Mouse (Mus musculus): ENCODE data around the gene Fbxl18. TPM values are rescaled to one million over a fixed set of nuclear protein-coding genes. Genes with fewer than 3 reads are reported as not detected.

Fbxl18 gene
- total and polyA plus RNA-seq, 3 experiments = 4.6 to 7.4 TPM; not detected in 1

DNA sequence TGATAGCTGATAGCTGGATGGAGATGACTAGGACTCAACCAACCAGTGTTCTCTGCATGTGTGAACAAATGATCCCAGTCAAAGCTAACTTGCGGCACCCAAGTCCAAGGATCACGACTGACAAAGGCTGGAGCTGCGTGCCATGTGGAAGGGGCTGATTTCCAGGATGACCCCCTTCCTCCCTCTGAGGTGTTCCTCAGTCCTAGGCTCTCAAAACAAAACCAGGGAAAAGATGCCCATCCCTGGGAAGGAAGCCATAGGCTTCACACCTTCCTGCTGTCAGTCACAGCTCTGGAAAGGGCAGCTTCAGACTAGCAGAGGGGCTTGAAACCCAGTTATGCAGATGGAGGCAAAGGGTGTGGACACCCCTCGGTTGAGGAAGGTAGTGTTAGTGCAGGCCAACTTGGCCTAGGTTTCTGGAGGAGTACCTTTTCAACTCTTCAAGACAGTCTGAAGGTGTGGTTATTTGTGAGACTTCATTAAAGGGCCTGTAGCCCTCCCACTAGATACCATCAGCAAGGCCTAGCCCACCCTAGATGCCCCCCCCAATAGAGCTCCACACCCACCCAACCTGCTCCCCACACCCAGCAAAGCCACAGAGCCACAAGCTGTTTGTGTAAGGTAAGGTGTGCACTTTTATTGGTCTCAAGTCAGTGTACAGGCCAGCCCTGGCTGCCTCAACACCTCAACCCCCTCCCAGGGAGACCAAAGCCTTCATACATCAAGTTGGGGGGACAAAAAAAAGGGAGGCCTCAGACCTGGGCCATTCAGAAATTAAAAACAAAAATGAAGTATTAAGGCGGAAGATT, 7.5 kb upstream of the Fbxl18 start:
- TF ChIP-seq POLR2AphosphoS2 (IDR thresholded peaks at IDR 0.05; ENCODE audit: low read length) = peak; percentile 89
- no peak for TF ChIP-seq MAZ (IDR thresholded peaks at IDR 0.05; ENCODE audit: low read depth, low read length)
- TF ChIP-seq CHD2 (IDR thresholded peaks at IDR 0.05; ENCODE audit: low read length) = no peak
- no peak for TF ChIP-seq UBTF (IDR thresholded peaks at IDR 0.05; ENCODE audit: borderline replicate concordance, insufficient read depth, low read depth, low read length)
- peak in 1 of 2 experiments; percentile 70; a peak in 2 of 4 replicates for TF ChIP-seq POLR2A (IDR thresholded peaks at IDR 0.05; ENCODE audit: control insufficient read depth in 1 of 2, insufficient read depth in 1 of 2, low read depth in 1 of 2, low read length in 2 of 2, poor library complexity in 1 of 2)
- Histone ChIP-seq H3K79me2 (ENCODE audit: control insufficient read depth, insufficient read depth, low read length, poor library complexity) (peaks cover 20% of the 10 kb centered on the region), H3K36me3 (ENCODE audit: control insufficient read depth in 1 of 2, insufficient read depth in 2 of 2, low read length in 2 of 2) (peaks cover 13% of the 10 kb centered on the region in 2 experiments), H3K27me3 (ENCODE audit: control insufficient read depth in 1 of 2, insufficient read depth in 2 of 2, low read length in 2 of 2) (no peaks in the 10 kb centered on the region), H3K9ac (ENCODE audit: control insufficient read depth, low read depth, low read length, poor library complexity, severe bottlenecking) (no peak overlapping the region), H3K9me3 (replicated peaks; ENCODE audit: insufficient read depth, low read length) (no peaks in the 10 kb centered on the region), H3K27ac (ENCODE audit: control insufficient read depth, low read depth, low read length) (no peak overlapping the region; the same call in 1 of the 2 replicates), H3K4me3 (ENCODE audit: control insufficient read depth in 1 of 2, insufficient read depth in 1 of 2, low read depth in 2 of 2, low read length in 2 of 2) (no peak overlapping the region), H3K4me1 (ENCODE audit: control insufficient read depth in 1 of 2, insufficient read depth in 2 of 2, low read length in 2 of 2) (peaks cover 0 to 15% of the 10 kb centered on the region in 2 experiments; a peak in 3 of 4 replicates)
- DNase-seq (ENCODE audit: low read depth, low spot score) = peak; percentile 40

DNA sequence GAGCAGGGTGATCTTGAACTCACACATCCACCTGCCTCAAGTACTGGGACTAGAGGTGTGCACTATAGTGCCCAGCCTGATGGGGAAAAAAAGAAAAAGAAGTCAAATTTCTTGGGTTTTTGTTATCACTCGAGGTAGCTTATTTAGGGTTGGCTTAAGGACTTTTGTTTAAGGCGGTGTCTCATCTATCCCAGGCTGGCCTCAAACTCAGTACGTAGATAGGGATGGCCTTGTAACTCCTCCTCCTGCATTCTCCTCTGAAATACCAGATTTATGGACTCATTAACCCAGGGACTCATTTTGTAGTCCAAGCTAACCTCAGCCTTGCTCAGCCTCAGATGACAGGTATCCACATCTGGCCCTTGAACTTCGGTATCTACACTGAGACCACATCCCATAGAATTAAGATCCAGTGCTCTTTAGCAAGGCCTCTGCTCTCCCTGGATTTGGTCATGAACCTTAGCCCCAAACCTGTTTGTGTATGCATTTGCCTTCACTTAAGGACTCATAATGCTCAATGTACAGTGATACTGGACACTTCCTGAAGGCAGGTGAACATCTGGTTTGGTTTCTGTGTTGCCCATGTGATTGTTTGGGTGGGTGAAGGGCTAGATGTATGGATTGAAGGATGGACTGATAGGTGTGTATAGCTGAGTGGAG, 6.8 kb upstream of the Fbxl18 start:
- H3K27me3 ChIP-seq (ENCODE audit: control insufficient read depth in 1 of 2, insufficient read depth in 2 of 2, low read length in 2 of 2) = no peaks in the 10 kb centered on the region
- TF ChIP-seq GATA1 (IDR thresholded peaks at IDR 0.05; ENCODE audit: low read depth, low read length) (no peak), MEF2A (IDR thresholded peaks at IDR 0.05; ENCODE audit: extremely low read depth, insufficient replicate concordance, low read depth, low read length, poor library complexity, severe bottlenecking) (no peak), POLR2AphosphoS5 (IDR thresholded peaks at IDR 0.05; ENCODE audit: borderline replicate concordance, low read depth, low read length) (peak; percentile 93), POLR2AphosphoS2 (IDR thresholded peaks at IDR 0.05; ENCODE audit: low read length) (peak; percentile 99), E2F4 (IDR thresholded peaks at IDR 0.05; ENCODE audit: borderline replicate concordance, low read depth, low read length) (no peak), USF1 (IDR thresholded peaks at IDR 0.05; ENCODE audit: low read depth, low read length) (no peak), TCF12 (IDR thresholded peaks at IDR 0.05; ENCODE audit: low read depth, low read length) (no peak), USF2 (IDR thresholded peaks at IDR 0.05; ENCODE audit: borderline replicate concordance in 1 of 2, insufficient read depth in 1 of 2, low read depth in 1 of 2, low read length in 2 of 2) (no peak), RAD21 (IDR thresholded peaks at IDR 0.05; ENCODE audit: low read depth, low read length) (no peak), CHD2 (IDR thresholded peaks at IDR 0.05; ENCODE audit: low read length) (peak; percentile 69), BHLHE40 (IDR thresholded peaks at IDR 0.05; ENCODE audit: borderline replicate concordance, low read depth, low read length) (0 out of 2 replicates have a peak, but pooled peaks have one; percentile 13), ZNF384 (IDR thresholded peaks at IDR 0.05; ENCODE audit: low read depth, low read length) (no peak), MXI1 (IDR thresholded peaks at IDR 0.05; ENCODE audit: low read depth, low read length) (no peak), POLR2A (IDR thresholded peaks at IDR 0.05; ENCODE audit: control insufficient read depth in 1 of 2, insufficient read depth in 1 of 2, low read depth in 1 of 2, low read length in 2 of 2, poor library complexity in 1 of 2) (no peak; a peak in 1 of 4 replicates), ZMIZ1 (IDR thresholded peaks at IDR 0.05; ENCODE audit: low read depth, low read length) (peak; percentile 73), ETS1 (IDR thresholded peaks at IDR 0.05; ENCODE audit: low read depth, low read length) (no peak), SMC3 (IDR thresholded peaks at IDR 0.05; ENCODE audit: low read depth, low read length) (peak; percentile 32), MYC (IDR thresholded peaks at IDR 0.05; ENCODE audit: low read depth, low read length) (no peak), RCOR1 (IDR thresholded peaks at IDR 0.05; ENCODE audit: low read depth, low read length) (no peak), NELFE (IDR thresholded peaks at IDR 0.05; ENCODE audit: low read depth, low read length) (no peak)
- no peak overlapping the region for H3K9ac ChIP-seq (ENCODE audit: control insufficient read depth, low read depth, low read length, poor library complexity, severe bottlenecking)

More for the DNA sequence above, 6.8 kb upstream of the Fbxl18 start:
- H3K4me3 ChIP-seq (ENCODE audit: control insufficient read depth in 1 of 2, insufficient read depth in 1 of 2, low read depth in 2 of 2, low read length in 2 of 2) = no peak overlapping the region
- no peaks in the 10 kb centered on the region for H3K9me3 ChIP-seq (replicated peaks; ENCODE audit: insufficient read depth, low read length)
- no peak overlapping the region for H3K27ac ChIP-seq (ENCODE audit: control insufficient read depth, low read depth, low read length)
- peak; percentile 68 for DNase-seq (ENCODE audit: low read depth, low spot score)
- H3K4me1 ChIP-seq (ENCODE audit: control insufficient read depth in 1 of 2, insufficient read depth in 2 of 2, low read length in 2 of 2) = peaks cover 0 to 14% of the 10 kb centered on the region in 2 experiments; a peak in 3 of 4 replicates
- H3K79me2 ChIP-seq (ENCODE audit: control insufficient read depth, insufficient read depth, low read length, poor library complexity) = peaks cover 20% of the 10 kb centered on the region
- H3K36me3 ChIP-seq (ENCODE audit: control insufficient read depth in 1 of 2, insufficient read depth in 2 of 2, low read length in 2 of 2) = peaks cover 10 to 13% of the 10 kb centered on the region in 2 experiments
